Mouse (Mus musculus) midbrain, embryonic 12.5 days (tissue): ENCODE data around the gene Iqgap2. TPM values are rescaled to one million over a fixed set of nuclear protein-coding genes. Genes with fewer than 3 reads are reported as not detected.
A peak's percentile ranks its signal among the peaks of the same experiment; 100 is the strongest.

Source experiments
- ATAC-seq: fragments of 200-750 bp; cut with Nextera tagmentation; 2 replicates; pipeline ENCODE4 v1.8.0; 2017; ENCODE audit warnings: low read depth, moderate TSS enrichment, moderate library complexity; ENCODE audit not compliant: low FRiP score
- H3K27ac ChIP-seq: fragments of 300-500 bp; sonication (generic); replicated peaks from 2 replicates; pipeline ENCODE4 v1.5.1; 2016; ENCODE audit warnings: mild to moderate bottlenecking
- H3K27me3 ChIP-seq: fragments of 300-500 bp; sonication (generic); 2 replicates; pipeline ENCODE4 v1.6.1; 2016; ENCODE audit warnings: mild to moderate bottlenecking
- H3K36me3 ChIP-seq: fragments of 300-500 bp; sonication (generic); 2 replicates; pipeline ENCODE4 v1.6.1; 2016
- H3K4me1 ChIP-seq: fragments of 300-500 bp; sonication (generic); 2 replicates; pipeline ENCODE4 v1.6.1; 2016
- H3K4me2 ChIP-seq: fragments of 300-500 bp; sonication (generic); replicated peaks from 2 replicates; pipeline ENCODE4 v1.6.1; 2016; ENCODE audit warnings: mild to moderate bottlenecking, moderate library complexity
- H3K4me3 ChIP-seq: fragments of 300-500 bp; sonication (generic); 2 replicates; pipeline ENCODE4 v1.5.1; 2016; ENCODE audit warnings: mild to moderate bottlenecking
- H3K9ac ChIP-seq: fragments of 300-500 bp; sonication (generic); replicated peaks from 2 replicates; pipeline ENCODE4 v1.6.1; 2016; ENCODE audit warnings: mild to moderate bottlenecking, moderate library complexity
- H3K9me3 ChIP-seq: fragments of 300-500 bp; sonication (generic); 2 replicates; pipeline ENCODE4 v1.6.1; 2016; ENCODE audit warnings: mild to moderate bottlenecking
- WGBS: fragments of 180-500 bp; shearing (Covaris S2); methylation state at CpG from one replicate; pipeline ENCODE4 v1.1.7; 2016; 5-methylcytosine and 5-hydroxymethylcytosine counted together
- polyA plus RNA-seq: library from polyadenylated mRNA; unstranded; fragments of >200 nt; fragmentation: Nextera tagmentation; extraction: Ambion mirVana; gene quantifications from 2 replicates; pipeline ENCODE4 v1.2.1, GENCODE M21; 2016

Iqgap2 gene
- polyA plus RNA-seq, 1 experiment from 2014 or later, result 13.0 TPM

- WGBS, result 0% methylated on average over 21 of the region's 21 CpGs
- Histone ChIP-seq H3K27ac (peak overlapping the region; percentile 80), H3K4me3 (peak overlapping the region; percentile 88)
Measured at GRCm38 (mm10) chr13:95617671-95618171, 274.0 kb downstream of the Iqgap2 start.

GRCm38 (mm10) chr13:95617082-95617670 lies 274.5 kb downstream of the Iqgap2 start:
- peak overlapping the region; percentile 86 for H3K4me2 ChIP-seq
- WGBS, result 7% methylated on average over 17 of the region's 17 CpGs
- no peak overlapping the region for H3K27ac ChIP-seq
- peak overlapping the region; percentile 86 for H3K9ac ChIP-seq
- peak overlapping the region; percentile 88 for H3K4me3 ChIP-seq
- H3K4me1 ChIP-seq, result peaks cover 34% of the 10 kb centered on the region
- ATAC-seq, result no peak
- no peaks in the 10 kb centered on the region; the same call in 1 of the 2 replicates for H3K27me3 ChIP-seq
- H3K36me3 ChIP-seq, result peaks cover 2% of the 10 kb centered on the region; the same call in 1 of the 2 replicates
- no peaks in the 10 kb centered on the region for H3K9me3 ChIP-seq

More at GRCm38 (mm10) chr13:95617671-95618171, 274.0 kb downstream of the Iqgap2 start:
- Histone ChIP-seq H3K9me3 (no peaks in the 10 kb centered on the region), H3K4me2 (peak overlapping the region; percentile 86), H3K27me3 (no peaks in the 10 kb centered on the region; the same call in 1 of the 2 replicates), H3K4me1 (peaks cover 35% of the 10 kb centered on the region), H3K36me3 (no peaks in the 10 kb centered on the region), H3K9ac (peak overlapping the region; percentile 86)
- peak; percentile 42 for ATAC-seq

GRCm38 (mm10) chr13:95616512-95616911 lies 275.2 kb downstream of the Iqgap2 start:
- Histone ChIP-seq H3K9ac (peak overlapping the region; percentile 86), H3K27ac (no peak overlapping the region), H3K27me3 (no peaks in the 10 kb centered on the region), H3K4me3 (peak overlapping the region; percentile 88), H3K4me1 (peaks cover 34% of the 10 kb centered on the region), H3K36me3 (peaks cover 9% of the 10 kb centered on the region; the same call in 1 of the 2 replicates), H3K4me2 (peak overlapping the region; percentile 86), H3K9me3 (no peaks in the 10 kb centered on the region)
- 67% methylated on average over 11 of the region's 11 CpGs for WGBS
- no peak for ATAC-seq

- Histone ChIP-seq H3K4me1 (peaks cover 34% of the 10 kb centered on the region), H3K9ac (no peak overlapping the region), H3K27ac (0 out of 2 replicates have a peak overlapping the region, but pooled peaks have one; percentile 10), H3K4me2 (peak overlapping the region; percentile 3; the same call in 1 of the 2 replicates), H3K9me3 (no peaks in the 10 kb centered on the region), H3K27me3 (no peaks in the 10 kb centered on the region), H3K4me3 (no peak overlapping the region), H3K36me3 (peaks cover 17% of the 10 kb centered on the region)
- no peak for ATAC-seq
- 70% methylated on average over 6 of the region's 6 CpGs for WGBS
Measured at GRCm38 (mm10) chr13:95614757-95615156, 277.0 kb downstream of the Iqgap2 start.

GRCm38 (mm10) chr13:95612243-95612642 lies 279.5 kb downstream of the Iqgap2 start:
- no peak for ATAC-seq
- H3K27me3 ChIP-seq, result no peaks in the 10 kb centered on the region
- H3K27ac ChIP-seq, result no peak overlapping the region
- H3K36me3 ChIP-seq, result peaks cover 25% of the 10 kb centered on the region
- no peak overlapping the region for H3K9ac ChIP-seq
- H3K4me3 ChIP-seq, result no peak overlapping the region
- H3K4me1 ChIP-seq, result peaks cover 30% of the 10 kb centered on the region
- H3K4me2 ChIP-seq, result no peak overlapping the region
- 0 out of 2 replicates have a peak, but pooled peaks cover 3% of the 10 kb centered on the region for H3K9me3 ChIP-seq
- WGBS, result 90% methylated on average over 10 of the region's 10 CpGs

GRCm38 (mm10) chr13:95611752-95612151 lies 280.0 kb downstream of the Iqgap2 start:
- Histone ChIP-seq H3K9ac (no peak overlapping the region), H3K27me3 (no peaks in the 10 kb centered on the region), H3K9me3 (0 out of 2 replicates have a peak, but pooled peaks cover 3% of the 10 kb centered on the region), H3K36me3 (peaks cover 28% of the 10 kb centered on the region), H3K4me2 (no peak overlapping the region), H3K27ac (no peak overlapping the region), H3K4me3 (no peak overlapping the region), H3K4me1 (peaks cover 25% of the 10 kb centered on the region)
- no peak for ATAC-seq
- 92% methylated on average over 4 of the region's 4 CpGs for WGBS

GRCm38 (mm10) chr13:95610786-95611562 lies 280.7 kb downstream of the Iqgap2 start:
- no peak overlapping the region for H3K27ac ChIP-seq
- H3K27me3 ChIP-seq, result no peaks in the 10 kb centered on the region
- peaks cover 17% of the 10 kb centered on the region for H3K4me1 ChIP-seq
- no peak overlapping the region for H3K4me3 ChIP-seq
- no peak for ATAC-seq
- H3K4me2 ChIP-seq, result no peak overlapping the region
- 91% methylated on average over 16 of the region's 16 CpGs for WGBS
- H3K36me3 ChIP-seq, result peaks cover 36% of the 10 kb centered on the region
- 0 out of 2 replicates have a peak, but pooled peaks cover 3% of the 10 kb centered on the region for H3K9me3 ChIP-seq
- no peak overlapping the region for H3K9ac ChIP-seq

- H3K36me3 ChIP-seq, result peaks cover 55% of the 10 kb centered on the region
Measured at GRCm38 (mm10) chr13:95609088-95609420, 282.7 kb downstream of the Iqgap2 start.

GRCm38 (mm10) chr13:95608416-95609087 lies 283.2 kb downstream of the Iqgap2 start:
- no peak for ATAC-seq
- Histone ChIP-seq H3K27ac (no peak overlapping the region), H3K4me2 (no peak overlapping the region), H3K36me3 (peaks cover 60% of the 10 kb centered on the region), H3K4me1 (no peaks in the 10 kb centered on the region), H3K27me3 (no peaks in the 10 kb centered on the region), H3K9ac (no peak overlapping the region), H3K4me3 (no peak overlapping the region), H3K9me3 (0 out of 2 replicates have a peak, but pooled peaks cover 3% of the 10 kb centered on the region)
- 87% methylated on average over 6 of the region's 6 CpGs for WGBS

More at GRCm38 (mm10) chr13:95609088-95609420, 282.7 kb downstream of the Iqgap2 start:
- WGBS, result 92% methylated on average over 2 of the region's 2 CpGs
- Histone ChIP-seq H3K9me3 (0 out of 2 replicates have a peak, but pooled peaks cover 3% of the 10 kb centered on the region), H3K27me3 (no peaks in the 10 kb centered on the region), H3K27ac (no peak overlapping the region), H3K4me3 (no peak overlapping the region), H3K4me1 (no peaks in the 10 kb centered on the region), H3K9ac (no peak overlapping the region), H3K4me2 (no peak overlapping the region)
- ATAC-seq, result no peak

- no peak for ATAC-seq
- WGBS, result 96% methylated on average over 8 of the region's 8 CpGs
Measured at GRCm38 (mm10) chr13:95607019-95607418, 284.7 kb downstream of the Iqgap2 start.

GRCm38 (mm10) chr13:95604288-95604687 lies 287.4 kb downstream of the Iqgap2 start:
- Histone ChIP-seq H3K27ac (no peak overlapping the region), H3K4me1 (no peaks in the 10 kb centered on the region), H3K9ac (no peak overlapping the region), H3K27me3 (no peaks in the 10 kb centered on the region), H3K4me3 (no peak overlapping the region), H3K36me3 (peaks cover 67% of the 10 kb centered on the region), H3K4me2 (no peak overlapping the region), H3K9me3 (0 out of 2 replicates have a peak, but pooled peaks cover 3% of the 10 kb centered on the region)
- 94% methylated on average over 25 of the region's 25 CpGs for WGBS
- no peak for ATAC-seq

More at GRCm38 (mm10) chr13:95607019-95607418, 284.7 kb downstream of the Iqgap2 start:
- Histone ChIP-seq H3K36me3 (peaks cover 71% of the 10 kb centered on the region), H3K4me2 (no peak overlapping the region), H3K4me1 (no peaks in the 10 kb centered on the region), H3K9me3 (0 out of 2 replicates have a peak, but pooled peaks cover 3% of the 10 kb centered on the region), H3K27me3 (no peaks in the 10 kb centered on the region), H3K27ac (no peak overlapping the region), H3K9ac (no peak overlapping the region), H3K4me3 (no peak overlapping the region)
